Mouse (Mus musculus): ENCODE data around the gene Gm1673.

- no peak for TF ChIP-seq POLR2A (IDR thresholded peaks at IDR 0.05; ENCODE audit: low read depth, low read length)
- no peak for TF ChIP-seq CTCF (IDR thresholded peaks at IDR 0.05; ENCODE audit: extremely low read depth, insufficient read length, insufficient replicate concordance, low read depth, low read length)
Measured at GRCm38 (mm10) chr5:34001401-34001800, 18.2 kb downstream of the Gm1673 start.
